In genomic region chr12:80779760-80780159, GRCm38 (mm10) we compare ENCODE assay signal across 24 mouse cellular contexts. TPM values are rescaled to one million over a fixed set of nuclear protein-coding genes. Genes with fewer than 3 reads are reported as not detected.
"Had no signal": no experiment of that assay in that cellular context is flagged by ENCODE, and none has a peak within 500 bp of the region (broad histone marks: within the 10 kb centered on the region; RNA-seq: fewer than 3 reads in every experiment).

No protein-coding gene starts in this region.

- H3K4me1 ChIP-seq: lung, embryonic 15.5 days; midbrain, embryonic 13.5 days; neural tube, embryonic 13.5 days; stomach, embryonic 15.5 days had no signal

- H3K27me3 ChIP-seq: lung, embryonic 15.5 days; megakaryocyte, embryonic 14.5 days; midbrain, embryonic 13.5 days; neural tube, embryonic 13.5 days; stomach, embryonic 15.5 days had no signal

- H3K9ac ChIP-seq: lung, embryonic 15.5 days; midbrain, embryonic 13.5 days; neural tube, embryonic 13.5 days; stomach, embryonic 15.5 days had no signal

- H3K4me3 ChIP-seq: layer of hippocampus, adult 2 months; lung, embryonic 15.5 days; megakaryocyte, embryonic 14.5 days; midbrain, embryonic 10.5 days; midbrain, embryonic 13.5 days; myocyte; neural tube, embryonic 13.5 days; stomach, embryonic 15.5 days had no signal

- H3K9me3 ChIP-seq: lung, embryonic 15.5 days; megakaryocyte, embryonic 14.5 days; midbrain, embryonic 10.5 days; midbrain, embryonic 13.5 days; neural tube, embryonic 13.5 days; stomach, embryonic 15.5 days had no signal

- DNase-seq: kidney, adult 18-20 months; kidney, adult 9 months; kidney, postnatal 25 days; layer of hippocampus, adult 9-11 months; lung, adult 18-20 months; lung, postnatal 10 days; lung, postnatal 36 days; retina, postnatal 1 day; right cerebral cortex, postnatal 25 days; spleen, adult 18-20 months; thymus, adult 18-20 months; thymus, postnatal 36 days had no signal

- H3K4me2 ChIP-seq: lung, embryonic 15.5 days; midbrain, embryonic 13.5 days; neural tube, embryonic 13.5 days; stomach, embryonic 15.5 days had no signal

- H3K27ac ChIP-seq: layer of hippocampus, adult 2 months; lung, embryonic 15.5 days; midbrain, embryonic 10.5 days; midbrain, embryonic 13.5 days; neural tube, embryonic 13.5 days; stomach, embryonic 15.5 days had no signal

- ATAC-seq: intestine, embryonic 16.5 days; midbrain, embryonic 13.5 days; midbrain, embryonic 16.5 days had no signal

- H3K36me3 ChIP-seq: lung, embryonic 15.5 days; midbrain, embryonic 10.5 days; midbrain, embryonic 13.5 days; neural tube, embryonic 13.5 days; stomach, embryonic 15.5 days had no signal

RNA-seq across cellular contexts. Expression of gene Ccdc177, which starts 19.3 kb away (rescaled TPM):
- total RNA-seq: monocyte, adult 5-6 weeks; neutrophil, adult 5-6 weeks had no signal
- polyA plus RNA-seq: myocyte had no signal
